Mouse (Mus musculus): ENCODE measurements around the gene Mettl27. TPM values are rescaled to one million over a fixed set of nuclear protein-coding genes. Genes with fewer than 3 reads are reported as not detected.
A peak's percentile ranks its signal among the peaks of the same experiment; 100 is the strongest.
"Not testable (repeated sequence)": the region's sequence is repeated elsewhere in the genome, so short reads cannot be mapped to it uniquely, and the experiment has no call there.

Mettl27 gene
- total RNA-seq, 2 experiments from 2014 or later = 9.6 to 10.9 TPM

DNA sequence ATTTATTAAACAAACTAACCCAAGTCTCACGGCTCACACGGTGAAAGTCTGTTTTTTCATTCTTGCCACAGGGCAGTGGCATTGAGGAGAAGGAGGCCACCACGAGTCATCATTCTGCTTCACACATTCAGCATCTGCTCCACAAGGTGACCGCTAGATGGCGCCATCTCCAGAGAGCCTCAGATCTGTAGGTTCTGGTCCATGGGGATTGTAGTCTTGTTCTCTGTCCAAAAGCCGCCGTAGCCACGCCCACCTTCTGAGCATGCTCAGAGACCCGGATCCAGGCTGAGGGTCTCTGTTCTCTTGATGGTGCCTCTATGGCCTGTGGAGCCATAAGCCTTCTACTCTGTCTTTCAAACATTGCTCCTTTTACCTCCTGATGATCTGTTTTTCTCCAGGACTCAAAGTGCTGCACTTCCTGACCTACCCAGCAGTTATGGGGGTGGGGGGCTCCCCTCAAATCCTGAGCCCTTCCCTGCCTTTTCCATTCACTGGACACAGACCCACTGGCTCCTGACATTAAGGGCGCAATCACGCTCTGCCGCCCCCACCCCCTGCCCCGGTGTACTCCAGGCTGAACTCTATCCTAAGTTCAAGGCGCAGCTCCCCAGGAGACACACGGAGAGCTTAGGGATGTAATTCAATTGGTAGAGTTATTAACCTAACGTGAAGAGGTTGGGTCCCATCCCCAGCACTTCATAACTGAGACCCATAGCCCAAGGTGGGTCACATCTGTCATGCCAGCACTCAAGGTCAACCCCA lies 13.9 kb upstream of the Mettl27 start:
- DNase-seq (ENCODE audit: low spot score in 2 of 2) = peak in 1 of 2 experiments; percentile 19
- intact Hi-C loops (cut with DNase I) = no loop called here

DNA sequence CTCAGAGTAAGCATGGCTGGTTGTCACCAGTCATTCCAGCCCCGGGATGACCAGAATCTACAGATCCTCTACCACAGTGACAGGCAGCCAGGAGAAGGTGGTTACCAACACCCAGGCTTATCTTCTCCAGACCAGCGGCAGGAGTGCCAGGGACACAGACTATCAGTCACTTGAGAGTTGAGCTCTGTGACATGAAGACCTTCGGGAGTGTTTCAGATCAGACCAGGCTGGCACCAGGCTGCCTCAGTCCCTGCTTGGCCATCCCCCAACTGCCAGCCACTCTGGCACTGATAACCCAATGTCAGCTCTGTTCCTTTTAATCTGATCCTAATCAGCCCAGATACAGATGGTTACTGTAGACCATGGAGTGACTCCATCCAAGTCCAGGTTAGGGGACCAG lies 13.1 kb upstream of the Mettl27 start:
- no peak for DNase-seq (ENCODE audit: low spot score in 2 of 2)
- intact Hi-C loops (cut with DNase I) = no loop called here

DNA sequence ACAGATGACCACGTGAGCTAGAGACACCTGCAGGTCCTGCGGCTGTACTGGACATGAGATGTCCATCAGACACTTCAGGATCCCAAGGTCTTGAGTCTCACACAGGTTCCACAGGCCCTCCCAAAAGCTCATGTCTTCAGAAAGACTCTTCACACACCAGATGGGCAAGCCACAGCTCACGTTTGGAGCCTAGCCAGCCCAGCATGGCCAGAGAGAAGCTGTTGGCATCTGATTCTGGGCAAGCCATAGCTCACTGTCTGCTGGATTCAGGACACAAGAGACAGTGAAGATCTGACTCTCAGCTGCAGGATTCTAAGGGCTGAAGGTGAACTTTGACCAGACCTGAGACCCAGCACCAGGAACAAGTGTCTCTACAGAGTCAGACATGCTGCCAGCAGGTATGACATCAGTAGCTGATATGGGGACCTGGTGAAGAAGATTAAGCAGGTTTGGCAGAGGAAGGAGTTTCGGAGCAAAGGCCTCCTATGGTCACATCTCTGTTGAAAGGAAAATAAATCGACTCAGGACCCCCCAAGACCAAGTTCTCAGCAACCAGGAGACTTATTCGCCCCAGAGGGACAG lies 12.0 kb upstream of the Mettl27 start:
- no peak for DNase-seq (ENCODE audit: low spot score in 2 of 2)
- intact Hi-C loops (cut with DNase I) = no loop called here

DNA sequence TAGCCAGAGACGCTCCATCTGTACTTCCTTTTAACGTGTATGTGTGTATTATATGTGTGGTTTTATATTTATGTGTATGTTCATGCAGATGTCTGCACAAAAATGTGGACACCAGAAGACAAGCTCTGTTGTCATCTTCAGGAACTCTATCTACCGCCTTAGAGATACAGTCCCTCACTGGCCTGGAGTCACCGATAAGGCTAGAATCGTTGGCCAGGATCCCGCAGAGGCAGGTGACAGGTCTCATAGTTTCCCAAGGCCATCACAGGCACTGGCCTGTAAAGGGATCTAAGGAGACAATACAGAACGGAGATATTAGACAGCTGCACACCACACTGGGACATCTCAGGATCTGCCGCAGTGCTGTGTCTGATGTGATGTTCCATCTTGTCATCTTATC lies 11.1 kb upstream of the Mettl27 start:
- intact Hi-C loops (cut with DNase I) = no loop called here
- no peak for DNase-seq (ENCODE audit: low spot score in 2 of 2)

DNA sequence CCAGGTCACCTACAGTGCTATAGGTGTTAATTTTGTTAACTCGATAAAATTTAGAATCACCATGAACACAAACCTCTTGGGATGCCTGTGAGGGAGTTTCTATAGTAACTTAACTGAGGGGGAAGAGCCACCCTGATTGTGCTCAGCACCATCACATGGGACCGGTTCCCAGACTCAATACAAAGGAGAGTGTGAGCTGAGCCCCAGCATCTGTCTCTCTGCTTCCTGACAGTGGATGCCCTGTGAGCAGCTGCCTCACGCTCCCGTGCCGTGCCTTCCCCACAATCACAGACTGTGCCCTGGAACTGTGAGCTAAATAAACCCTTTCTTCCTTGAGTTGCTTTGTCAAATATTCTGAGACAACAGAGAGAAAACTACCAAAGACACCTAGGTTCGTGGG lies 9.0 kb upstream of the Mettl27 start:
- intact Hi-C loops (cut with DNase I) = no loop called here
- no peak for DNase-seq (ENCODE audit: low spot score in 2 of 2)

DNA sequence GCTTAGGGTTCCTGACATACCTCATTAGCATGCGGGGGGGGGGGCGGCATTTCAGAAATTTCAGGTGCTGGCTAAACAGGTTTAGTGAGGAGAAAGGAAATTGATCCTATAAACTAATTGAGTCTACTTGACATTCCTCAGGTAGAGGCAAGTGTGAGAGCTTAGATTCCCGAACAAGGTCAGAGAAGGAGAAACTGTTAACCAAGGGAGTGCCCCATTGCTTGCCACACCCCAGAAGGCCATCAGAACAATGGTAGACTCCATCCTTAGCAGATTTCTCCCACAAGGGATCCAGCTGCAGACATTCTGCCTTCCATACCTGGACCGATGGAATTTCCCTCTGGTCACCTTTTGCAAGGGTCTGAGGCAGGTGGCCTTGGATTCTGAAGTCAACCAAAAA lies 5.4 kb upstream of the Mettl27 start:
- DNase-seq (ENCODE audit: low spot score in 2 of 2) = no peak
- intact Hi-C loops (cut with DNase I) = no loop called here

DNA sequence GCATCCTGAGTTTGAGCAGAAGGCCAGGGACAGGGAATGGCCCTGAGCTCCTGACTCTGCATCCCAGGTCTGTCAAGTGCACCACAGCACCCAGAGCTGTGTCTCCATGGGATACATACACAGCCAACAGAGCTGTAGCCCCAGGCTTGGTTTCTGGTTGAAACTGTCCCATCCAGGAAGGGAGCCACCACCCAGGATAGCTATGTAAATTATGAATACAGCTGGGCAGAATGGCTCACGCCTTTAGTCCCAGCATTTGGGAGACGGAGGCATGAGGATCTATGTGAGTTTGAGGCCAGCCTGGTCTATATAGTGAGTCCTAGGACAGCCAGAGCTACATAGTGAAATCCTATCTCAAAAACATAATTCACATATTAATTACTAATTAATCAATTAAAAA lies 2.2 kb upstream of the Mettl27 start:
- intact Hi-C loops (cut with DNase I) = no loop called here
- DNase-seq (ENCODE audit: low spot score in 2 of 2) = no peak

DNA sequence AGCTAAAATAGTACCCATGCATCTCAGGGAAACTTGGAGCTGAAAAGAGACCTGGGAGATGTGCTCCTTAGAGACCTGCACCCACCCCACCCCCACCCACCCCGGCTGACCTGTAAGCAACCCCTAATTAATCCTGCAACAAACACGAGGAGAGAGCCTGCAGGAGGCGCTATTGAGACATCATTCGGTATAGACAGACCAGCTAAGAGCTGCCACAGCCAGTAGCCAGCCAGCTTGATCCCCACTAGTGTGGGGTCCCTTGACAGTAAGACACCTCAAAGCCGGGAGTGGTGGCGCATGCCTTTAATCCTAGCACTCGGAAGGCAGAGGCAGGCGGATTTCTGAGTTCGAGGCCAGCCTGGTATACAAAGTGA lies 722 bp downstream of the Mettl27 start:
- intact Hi-C loops (cut with DNase I) = no loop called here
- DNase-seq (ENCODE audit: low spot score in 2 of 2) = peak; percentile 15 to 16

DNA sequence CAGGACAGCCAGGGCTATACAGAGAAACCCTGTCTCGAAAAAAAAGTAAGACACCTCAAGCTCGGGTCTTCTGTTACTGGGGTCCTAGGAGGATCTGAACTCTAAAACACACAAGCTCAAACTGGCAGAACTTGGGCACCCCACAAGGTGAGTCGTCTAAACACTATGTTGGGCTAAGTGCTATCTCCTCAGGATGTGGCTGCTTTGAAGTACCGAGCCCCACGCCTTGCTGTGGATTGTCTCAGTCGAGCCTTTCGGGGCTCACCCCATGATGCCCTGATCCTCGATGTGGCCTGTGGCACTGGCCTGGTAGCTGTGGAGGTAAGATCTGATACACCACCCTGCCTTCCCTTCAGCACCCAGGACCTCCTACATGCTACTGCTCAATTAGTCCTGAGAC lies 1.1 kb downstream of the Mettl27 start:
- intact Hi-C loops (cut with DNase I) = no loop called here
- DNase-seq (ENCODE audit: low spot score in 2 of 2) = no peak

DNA sequence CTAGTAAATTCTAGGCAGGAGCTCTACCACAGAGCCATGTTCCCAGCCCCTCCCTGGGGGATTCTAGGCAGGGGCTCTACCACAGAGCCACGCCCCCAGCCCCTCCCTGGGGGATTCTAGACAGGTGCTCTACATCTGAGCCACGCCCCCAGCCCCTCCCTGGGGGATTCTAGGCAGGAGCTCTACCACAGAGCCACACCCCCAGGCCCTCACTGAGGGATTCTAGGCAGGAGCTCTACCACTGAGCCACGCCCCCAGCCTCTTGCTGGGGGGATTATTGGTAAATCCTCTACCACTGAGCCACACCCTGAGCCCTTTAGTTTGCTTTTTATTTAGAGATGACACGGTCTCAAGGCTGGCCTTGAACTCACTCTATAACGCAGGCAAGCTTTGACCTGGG lies 1.5 kb downstream of the Mettl27 start:
- DNase-seq (ENCODE audit: low spot score in 2 of 2); intact Hi-C loops (cut with DNase I): not testable (repeated sequence)

DNA sequence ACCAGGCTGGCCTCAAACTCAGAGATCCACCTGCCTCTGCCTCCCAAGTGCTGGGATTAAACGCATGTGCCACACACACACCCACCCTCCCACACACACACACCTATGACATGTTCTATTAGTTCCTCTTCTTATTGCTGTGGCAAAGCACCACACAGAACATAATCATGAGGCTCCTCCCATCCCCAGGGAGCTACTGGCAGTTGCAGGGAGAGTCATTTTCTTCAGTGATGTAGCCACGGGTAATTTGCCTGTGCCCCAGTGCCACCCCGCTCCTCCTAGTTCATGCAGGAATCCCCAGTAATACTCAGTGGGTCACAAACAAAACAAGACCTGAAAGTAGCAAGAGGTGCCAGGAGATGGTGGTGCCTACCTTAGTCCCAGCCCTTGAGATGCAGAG lies 2.5 kb downstream of the Mettl27 start:
- intact Hi-C loops (cut with DNase I) = no loop called here
- no peak for DNase-seq (ENCODE audit: low spot score in 2 of 2)

DNA sequence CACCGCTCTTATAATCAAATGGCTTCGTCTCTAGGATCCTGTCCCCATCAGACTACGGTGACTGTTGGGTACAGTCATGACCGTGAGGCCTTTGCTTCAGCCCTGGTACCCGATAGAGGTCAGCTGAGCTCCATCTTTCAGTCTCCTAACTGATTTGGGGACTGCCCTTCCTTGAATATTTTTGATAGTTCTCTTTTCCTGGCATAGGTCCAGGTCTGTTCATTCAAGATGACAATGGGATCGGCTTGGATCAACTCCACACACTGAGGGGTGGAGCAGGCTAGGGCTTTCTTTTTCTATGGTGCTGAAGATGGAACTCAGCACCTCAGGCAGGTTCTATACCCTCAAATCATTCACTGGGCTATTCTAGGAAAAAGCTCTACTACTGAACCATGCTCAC lies 3.9 kb downstream of the Mettl27 start:
- DNase-seq (ENCODE audit: low spot score in 2 of 2) = no peak
- intact Hi-C loops (cut with DNase I) = no loop called here

DNA sequence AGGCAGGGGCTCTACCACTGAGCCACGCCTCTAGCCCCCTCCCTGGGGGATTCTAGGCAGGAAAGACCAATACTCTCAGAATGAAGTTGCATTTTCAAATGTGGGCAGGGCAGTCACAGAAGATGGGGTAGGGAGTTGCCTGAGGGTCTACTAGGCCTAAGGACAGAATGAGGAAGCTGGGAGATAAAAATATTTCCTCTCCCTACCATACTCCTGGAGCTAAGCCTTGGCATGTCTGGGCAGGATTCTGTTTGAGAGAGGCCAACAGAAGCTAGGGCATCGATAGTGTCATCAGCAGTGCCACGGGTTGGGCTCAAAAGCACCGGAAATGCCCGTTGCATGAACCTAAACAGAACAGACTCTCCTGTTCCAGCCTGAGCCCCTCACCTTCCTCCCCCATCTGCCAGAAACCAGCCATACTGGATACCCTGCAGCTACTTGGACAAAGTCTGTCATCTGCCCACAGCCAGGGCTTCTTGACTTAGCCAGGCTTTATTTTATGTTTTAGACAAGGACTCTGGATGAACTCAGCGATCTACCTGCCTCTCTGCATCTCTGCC lies 4.5 kb downstream of the Mettl27 start:
- DNase-seq (ENCODE audit: low spot score in 2 of 2) = no peak
- intact Hi-C loops (cut with DNase I) = no loop called here

DNA sequence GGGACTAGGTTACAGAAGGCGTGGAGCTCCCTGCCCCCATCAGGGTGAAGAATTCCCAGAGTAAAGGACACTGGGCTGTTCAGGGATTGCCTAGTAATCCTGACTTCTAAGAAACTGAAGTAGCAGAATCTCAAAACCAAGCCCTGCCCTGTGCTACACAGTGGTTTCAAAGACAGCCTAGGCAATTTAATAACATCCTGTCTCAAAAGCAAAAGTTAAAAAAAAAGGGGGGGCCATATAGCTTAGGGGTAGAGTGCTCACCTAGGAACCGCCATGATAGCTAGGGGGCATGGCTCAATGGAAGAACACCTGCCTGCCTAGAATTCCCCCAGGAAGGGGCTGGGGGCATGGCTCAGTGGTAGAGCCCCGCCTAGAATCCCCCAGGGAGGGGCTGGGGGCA lies 6.9 kb downstream of the Mettl27 start:
- intact Hi-C loops (cut with DNase I) = no loop called here
- DNase-seq (ENCODE audit: low spot score in 2 of 2) = no peak

DNA sequence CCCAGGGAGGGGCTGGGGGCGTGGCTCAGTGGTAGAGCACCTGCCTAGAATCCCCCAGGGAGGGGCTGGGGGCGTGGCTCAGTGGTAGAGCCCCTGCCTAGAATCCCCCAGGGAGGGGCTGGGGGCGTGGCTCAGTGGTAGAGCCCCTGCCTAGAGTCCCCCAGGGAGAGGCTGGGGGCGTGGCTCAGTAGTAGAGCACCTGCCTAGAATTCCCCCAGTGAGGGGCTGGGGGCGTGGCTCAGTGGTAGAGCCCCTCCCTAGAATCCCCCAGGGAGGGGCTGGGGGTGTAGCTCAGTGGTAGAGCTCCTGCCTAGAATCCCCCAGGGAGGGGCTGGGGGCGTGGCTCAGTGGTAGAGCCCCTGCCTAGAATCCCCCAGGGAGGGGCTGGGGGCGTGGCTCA lies 7.4 kb downstream of the Mettl27 start:
- DNase-seq (ENCODE audit: low spot score in 2 of 2); intact Hi-C loops (cut with DNase I): not testable (repeated sequence)

DNA sequence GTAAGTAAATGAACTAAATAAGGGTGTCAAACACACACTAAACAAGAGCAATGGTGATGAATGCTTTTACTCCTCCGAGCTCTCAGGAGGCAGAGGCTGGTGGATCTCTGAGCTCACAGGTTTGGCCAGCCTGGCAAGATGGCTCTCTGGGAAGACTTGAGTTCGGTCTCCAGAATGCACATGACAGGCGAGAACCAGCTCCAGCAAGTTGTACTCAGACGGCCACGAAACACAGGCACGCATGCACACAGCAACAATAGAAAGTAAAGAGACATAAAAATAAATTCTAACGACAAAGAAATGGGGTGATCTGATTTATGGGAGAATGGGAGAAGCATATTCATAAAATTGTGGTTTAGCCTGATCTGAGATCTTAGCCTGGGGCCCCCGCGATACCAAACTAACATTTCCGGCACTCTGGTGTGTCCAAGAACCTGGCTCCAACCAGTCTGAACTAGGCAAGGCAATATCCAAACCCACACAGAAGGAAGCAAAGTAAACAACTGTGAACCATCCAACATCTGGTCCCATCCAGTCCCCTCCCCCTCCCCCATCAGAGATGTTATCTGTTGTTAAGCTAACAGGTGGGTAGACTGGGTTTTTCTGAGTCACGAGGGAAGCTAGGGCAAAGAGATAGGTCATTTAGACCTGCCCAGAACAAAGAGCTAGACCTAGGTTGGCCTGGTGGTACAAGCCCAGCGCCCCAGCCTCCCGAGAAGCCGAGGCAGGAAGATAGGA lies 9.5 kb downstream of the Mettl27 start:
- intact Hi-C loops (cut with DNase I) = no loop called here
- DNase-seq (ENCODE audit: low spot score in 2 of 2) = no peak

DNA sequence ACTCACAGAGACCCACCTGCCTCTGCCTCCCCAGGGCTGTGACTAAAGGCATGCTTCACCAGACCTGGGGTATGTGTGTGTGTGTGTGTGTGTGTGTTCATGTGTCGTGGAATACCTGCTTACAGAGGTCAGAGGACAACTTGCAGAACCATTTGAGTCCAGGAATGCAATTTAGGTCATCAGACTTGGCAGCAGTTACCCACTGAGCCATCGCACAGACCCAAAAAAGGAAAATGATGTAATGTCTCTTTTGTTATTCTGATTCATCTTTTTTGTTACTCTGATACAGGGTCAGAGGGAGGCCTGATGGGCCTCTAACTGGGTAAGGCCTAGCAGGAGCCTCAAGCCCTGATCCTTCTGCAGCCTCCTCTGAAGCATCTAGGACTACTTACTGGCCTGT lies 10.6 kb downstream of the Mettl27 start:
- intact Hi-C loops (cut with DNase I) = no loop called here
- no peak for DNase-seq (ENCODE audit: low spot score in 2 of 2)

DNA sequence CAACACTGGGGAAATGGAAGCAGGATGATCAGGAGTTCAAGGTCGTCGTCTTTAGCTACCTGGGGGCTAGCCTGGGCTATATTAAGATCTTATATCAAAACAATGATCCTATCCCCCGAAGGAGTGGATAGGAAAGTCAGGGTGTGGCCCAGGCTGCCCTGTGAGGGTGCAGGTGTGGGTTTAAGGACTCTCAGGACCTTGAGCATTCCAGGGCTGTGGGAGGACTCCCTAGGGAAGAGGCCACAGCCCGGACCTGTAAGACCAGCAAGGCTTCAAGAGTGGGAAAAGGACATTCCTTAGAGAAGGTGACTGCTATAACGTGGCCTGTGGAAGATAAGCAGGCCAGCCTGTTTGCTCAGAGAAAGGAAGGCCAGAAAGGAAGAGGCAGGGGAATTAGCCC lies 12.0 kb downstream of the Mettl27 start:
- no peak for DNase-seq (ENCODE audit: low spot score in 2 of 2)
- intact Hi-C loops (cut with DNase I) = no loop called here

DNA sequence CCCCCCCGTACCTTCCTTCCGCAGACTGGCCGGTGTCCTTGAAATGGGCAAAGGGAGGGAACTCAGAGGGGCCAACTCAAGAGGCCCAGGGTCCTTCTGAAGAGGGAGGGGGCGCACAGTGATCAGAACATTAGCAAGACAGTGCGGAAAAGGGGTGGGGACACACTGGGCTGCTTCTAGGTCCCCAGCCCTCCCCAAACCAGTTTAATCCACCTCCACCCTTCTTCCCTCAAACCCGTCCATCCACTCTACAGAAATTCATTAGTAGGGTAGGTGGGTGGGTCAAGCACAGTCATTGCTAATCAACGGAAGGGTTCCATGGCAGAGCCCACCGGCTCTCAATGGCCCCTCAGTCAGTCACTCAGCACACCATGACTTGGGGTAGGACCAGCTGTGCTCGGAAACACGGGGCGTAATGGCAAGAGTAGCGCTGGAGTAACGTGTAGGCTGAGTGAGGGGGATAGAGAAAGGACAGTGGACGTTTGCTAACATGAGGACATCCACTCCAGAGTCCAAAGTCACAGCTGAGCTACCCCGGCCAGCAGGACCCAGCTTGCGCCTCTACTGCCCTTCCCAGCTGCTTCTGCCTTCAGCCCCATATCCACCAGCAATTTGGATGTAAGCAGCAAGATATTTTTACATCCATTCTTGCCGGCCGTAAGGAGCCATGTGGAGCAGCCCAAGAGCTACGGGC lies 13.2 kb downstream of the Mettl27 start:
- intact Hi-C loops (cut with DNase I) = no loop called here
- no peak for DNase-seq (ENCODE audit: low spot score in 2 of 2)
